Mouse (Mus musculus): ENCODE results near the gene Rec8. TPM values are rescaled to one million over a fixed set of nuclear protein-coding genes. Genes with fewer than 3 reads are reported as not detected.

Rec8 gene
- total RNA-seq, 1 experiment from 2014 or later, result not detected

Other genes starting within 250 kb of the Rec8 start
- 22.9 and 24.1 TPM in 2 replicates for gene Dhrs4, start 139.3 kb upstream of the Rec8 start, total RNA-seq (2017)
- gene Carmil3, start 127.4 kb upstream of the Rec8 start, total RNA-seq (2017), result 0.74 TPM in 1 of 2 replicates, not detected in the other
- gene Cpne6, start 107.6 kb upstream of the Rec8 start, total RNA-seq (2017), result not detected in 2 replicates
- gene Nrl, start 93.1 kb upstream of the Rec8 start, total RNA-seq (2017), result 0.12 TPM in 1 of 2 replicates, not detected in the other
- 38.6 and 38.8 TPM in 2 replicates for gene Pck2, start 77.8 kb upstream of the Rec8 start, total RNA-seq (2017)
- 82.2 and 98.6 TPM in 2 replicates for gene Dcaf11, start 58.0 kb upstream of the Rec8 start, total RNA-seq (2017)
- gene A730061H03Rik, start 57.6 kb upstream of the Rec8 start, total RNA-seq (2017), result 6.9 and 9.1 TPM in 2 replicates
- gene Fitm1, start 42.4 kb upstream of the Rec8 start, total RNA-seq (2017), result not detected in 2 replicates
- 254 and 295 TPM in 2 replicates for gene Psme1, start 39.9 kb upstream of the Rec8 start, total RNA-seq (2017)
- gene Emc9, start 32.7 kb upstream of the Rec8 start, total RNA-seq (2017), result 5.0 TPM in 2 replicates
- 164 and 175 TPM in 2 replicates for gene Psme2, start 26.9 kb upstream of the Rec8 start, total RNA-seq (2017)
- 73.4 and 82.3 TPM in 2 replicates for gene Rnf31, start 26.3 kb upstream of the Rec8 start, total RNA-seq (2017)
- gene Irf9, start 14.5 kb upstream of the Rec8 start, total RNA-seq (2017), result 163 and 164 TPM in 2 replicates
- gene Ipo4, start 17.9 kb downstream of the Rec8 start, total RNA-seq (2017), result 4.2 and 11.3 TPM in 2 replicates
- 2.1 and 2.8 TPM in 2 replicates for gene Gm49378, start 19.9 kb downstream of the Rec8 start, total RNA-seq (2017)
- gene Tm9sf1, start 25.8 kb downstream of the Rec8 start, total RNA-seq (2017), result 40.7 and 42.5 TPM in 2 replicates
- 0.98 and 2.1 TPM in 2 replicates for gene Tssk4, start 32.1 kb downstream of the Rec8 start, total RNA-seq (2017)
- 40.6 and 42.1 TPM in 2 replicates for gene Mdp1, start 42.5 kb downstream of the Rec8 start, total RNA-seq (2017)
- gene Gmpr2, start 53.9 kb downstream of the Rec8 start, total RNA-seq (2017), result 27.5 and 44.8 TPM in 2 replicates
- 158 and 211 TPM in 2 replicates for gene Nedd8, start 54.1 kb downstream of the Rec8 start, total RNA-seq (2017)
- gene Tinf2, start 63.8 kb downstream of the Rec8 start, total RNA-seq (2017), result 64.8 and 68.2 TPM in 2 replicates
- gene Tgm1, start 95.9 kb downstream of the Rec8 start, total RNA-seq (2017), result 6.9 and 9.5 TPM in 2 replicates
- gene Rabggta, start 104.2 kb downstream of the Rec8 start, total RNA-seq (2017), result 27.2 and 36.8 TPM in 2 replicates
- gene Dhrs1, start 127.7 kb downstream of the Rec8 start, total RNA-seq (2017), result 20.4 and 28.0 TPM in 2 replicates
- gene Nop9, start 127.7 kb downstream of the Rec8 start, total RNA-seq (2017), result 12.1 and 15.8 TPM in 2 replicates
- 0.49 TPM in 1 of 2 replicates, not detected in the other for gene Cideb, start 140.4 kb downstream of the Rec8 start, total RNA-seq (2017)
- gene Ltb4r2, start 143.4 kb downstream of the Rec8 start, total RNA-seq (2017), result 0.25 and 0.81 TPM in 2 replicates
- 12.9 and 14.6 TPM in 2 replicates for gene Ltb4r1, start 147.9 kb downstream of the Rec8 start, total RNA-seq (2017)
- gene Adcy4, start 166.1 kb downstream of the Rec8 start, total RNA-seq (2017), result 0.49 TPM in 1 of 2 replicates, not detected in the other
- 17.3 and 30.9 TPM in 2 replicates for gene Ripk3, start 170.8 kb downstream of the Rec8 start, total RNA-seq (2017)
- not detected in 2 replicates for gene Nfatc4, start 205.1 kb downstream of the Rec8 start, total RNA-seq (2017)
- gene Nynrin, start 236.0 kb downstream of the Rec8 start, total RNA-seq (2017), result 0.23 and 0.25 TPM in 2 replicates

Measured in neutrophil, adult 5-6 weeks (primary cell).